Mouse (Mus musculus): ENCODE measurements around the gene Tnpo1.

DNA sequence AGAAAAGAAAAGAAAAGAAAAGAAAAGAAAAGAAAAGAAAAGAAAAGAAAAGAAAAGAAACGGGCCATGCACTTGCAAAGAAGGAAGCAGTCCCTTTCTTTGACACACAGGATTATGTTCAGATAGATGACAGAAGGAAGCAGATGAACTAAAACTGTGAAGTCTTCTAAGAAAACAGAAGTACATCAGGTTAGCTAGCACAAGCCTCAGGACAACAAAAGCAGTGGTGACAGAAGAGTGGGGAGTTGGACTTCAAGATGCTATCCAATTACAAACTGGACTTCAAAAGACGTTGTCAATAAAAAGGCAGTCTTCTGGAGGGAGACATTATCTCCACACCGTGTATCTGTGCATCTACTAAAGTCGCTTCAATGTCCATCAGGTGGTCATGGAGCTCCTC is 113.9 kb downstream of the Tnpo1 start:
- no peak for TF ChIP-seq CTCF (IDR thresholded peaks at IDR 0.05; ENCODE audit: borderline replicate concordance, extremely low read depth, insufficient read depth, insufficient read length)
- TF ChIP-seq POLR2A (IDR thresholded peaks at IDR 0.05; ENCODE audit: borderline replicate concordance, extremely low read depth, insufficient read depth, insufficient read length, poor library complexity, severe bottlenecking), result no peak
